In genomic region chr1:182115651-182116408, GRCm38 (mm10) we compare ENCODE assay signal across 8 mouse cellular contexts. TPM values are rescaled to one million over a fixed set of nuclear protein-coding genes. Genes with fewer than 3 reads are reported as not detected.
A peak's percentile ranks its signal among the peaks of the same experiment; 100 is the strongest.
DNase-seq lines count a peak whose midpoint lies in the region; ATAC-seq lines count a peak whose summit lies in the region.

No protein-coding gene starts in this region.

- no peaks in the 10 kb centered on the region for H3K36me3 ChIP-seq in forebrain, embryonic 10.5 days (replicated peaks)
- no peaks in the 10 kb centered on the region for H3K36me3 ChIP-seq in forebrain, embryonic 12.5 days (replicated peaks)
- no peaks in the 10 kb centered on the region for H3K36me3 ChIP-seq in kidney, embryonic 15.5 days

- no peaks in the 10 kb centered on the region for H3K9me3 ChIP-seq in forebrain, embryonic 10.5 days
- no peaks in the 10 kb centered on the region for H3K9me3 ChIP-seq in forebrain, embryonic 12.5 days
- no peaks in the 10 kb centered on the region for H3K9me3 ChIP-seq in kidney, embryonic 15.5 days (replicated peaks)

- DNase-seq in forebrain, embryonic 10.5 days (ENCODE audit: extremely low spot score, low spot score) = peak; percentile 30
- peak; percentile 54 for DNase-seq in ovary, postnatal 14 days (ENCODE audit: low spot score)
- DNase-seq in ovary, postnatal 10 days (ENCODE audit: low spot score) = no peak
- DNase-seq in embryo, embryonic 10.5 days (ENCODE audit: low spot score) = peak; percentile 70

- peaks cover 6% of the 10 kb centered on the region; the same call in 1 of the 2 replicates for H3K27me3 ChIP-seq in forebrain, embryonic 10.5 days (ENCODE audit: poor library complexity, severe bottlenecking)
- peaks cover 11% of the 10 kb centered on the region for H3K27me3 ChIP-seq in forebrain, embryonic 12.5 days
- H3K27me3 ChIP-seq in kidney, embryonic 15.5 days = 0 out of 2 replicates have a peak, but pooled peaks cover 3% of the 10 kb centered on the region

- H3K9ac ChIP-seq in forebrain, embryonic 12.5 days = no peak overlapping the region
- H3K9ac ChIP-seq in kidney, embryonic 15.5 days = no peak overlapping the region

- ATAC-seq in forebrain, embryonic 12.5 days (ENCODE audit: low FRiP score) = no peak; the same call in 1 of the 2 replicates
- peak; percentile 71 for ATAC-seq in kidney, embryonic 15.5 days (replicated peaks; ENCODE audit: low FRiP score)
- ATAC-seq in megakaryocyte progenitor cell, adult 5-6 weeks (replicated peaks; ENCODE audit: poor library complexity) = 0 out of 2 replicates have a peak, but pooled peaks have one; percentile 37
- ATAC-seq in granulocyte monocyte progenitor cell, adult 5-6 weeks (replicated peaks; ENCODE audit: poor library complexity, severe bottlenecking) = no peak; the same call in 1 of the 2 replicates

- H3K4me1 ChIP-seq in forebrain, embryonic 10.5 days = peaks cover 48% of the 10 kb centered on the region
- H3K4me1 ChIP-seq in forebrain, embryonic 12.5 days = peaks cover 22% of the 10 kb centered on the region
- H3K4me1 ChIP-seq in kidney, embryonic 15.5 days = peaks cover 27% of the 10 kb centered on the region

- WGBS in forebrain, embryonic 10.5 days = 48% methylated on average over 7 of the region's 7 CpGs
- WGBS in forebrain, embryonic 12.5 days = 53% methylated on average over 7 of the region's 7 CpGs
- 53% methylated on average over 7 of the region's 7 CpGs for WGBS in kidney, embryonic 15.5 days

- no peak overlapping the region for H3K27ac ChIP-seq in forebrain, embryonic 10.5 days
- no peak overlapping the region for H3K27ac ChIP-seq in forebrain, embryonic 12.5 days
- no peak overlapping the region for H3K27ac ChIP-seq in kidney, embryonic 15.5 days

- no peak overlapping the region for H3K4me2 ChIP-seq in forebrain, embryonic 12.5 days
- peak overlapping the region; percentile 20; the same call in 1 of the 2 replicates for H3K4me2 ChIP-seq in kidney, embryonic 15.5 days

- H3K4me3 ChIP-seq in forebrain, embryonic 10.5 days = no peak overlapping the region
- H3K4me3 ChIP-seq in forebrain, embryonic 12.5 days (replicated peaks) = no peak overlapping the region
- no peak overlapping the region for H3K4me3 ChIP-seq in kidney, embryonic 15.5 days (replicated peaks)

RNA-seq across cellular contexts. Expression of gene Srp9, which starts 8.7 kb away (rescaled TPM):
- 157 and 159 TPM in 2 replicates for polyA plus RNA-seq in forebrain, embryonic 10.5 days (2016; fragmentation: Nextera tagmentation; extraction: Ambion mirVana)
- 156 and 160 TPM in 2 replicates for polyA plus RNA-seq in forebrain, embryonic 12.5 days (2016; fragmentation: Nextera tagmentation; extraction: Ambion mirVana)
- 151 and 159 TPM in 2 replicates for polyA plus RNA-seq in kidney, embryonic 15.5 days (2015; fragmentation: Nextera tagmentation; extraction: Ambion mirVana)
- 157 and 164 TPM in 2 replicates for total RNA-seq in megakaryocyte progenitor cell, adult 5-6 weeks (2015)
- 123 and 133 TPM in 2 replicates for total RNA-seq in megakaryocyte progenitor cell, adult 5-6 weeks (2017)
- 147 and 167 TPM in 2 replicates for total RNA-seq in granulocyte monocyte progenitor cell, adult 5-6 weeks (2014; fragmentation: Nextera tagmentation)
- total RNA-seq in granulocyte monocyte progenitor cell, adult 5-6 weeks (2017) = 168 and 203 TPM in 2 replicates

RNA-seq across cellular contexts. Expression of gene Vmn1r1, which starts 48.5 kb away (rescaled TPM):
- polyA plus RNA-seq in forebrain, embryonic 10.5 days (2016; fragmentation: Nextera tagmentation; extraction: Ambion mirVana) = not detected in 2 replicates
- not detected in 2 replicates for polyA plus RNA-seq in forebrain, embryonic 12.5 days (2016; fragmentation: Nextera tagmentation; extraction: Ambion mirVana)
- not detected in 2 replicates for polyA plus RNA-seq in kidney, embryonic 15.5 days (2015; fragmentation: Nextera tagmentation; extraction: Ambion mirVana)
- total RNA-seq in megakaryocyte progenitor cell, adult 5-6 weeks (2015) = not detected in 2 replicates
- not detected in 2 replicates for total RNA-seq in megakaryocyte progenitor cell, adult 5-6 weeks (2017)
- not detected in 2 replicates for total RNA-seq in granulocyte monocyte progenitor cell, adult 5-6 weeks (2014; fragmentation: Nextera tagmentation)
- not detected in 2 replicates for total RNA-seq in granulocyte monocyte progenitor cell, adult 5-6 weeks (2017)

Comparison
In these comparisons a context has a peak if more than half of its experiments do, and no peak if none do; other contexts are left out.
1. ATAC-seq: peak in kidney, embryonic 15.5 days (single experiment) and megakaryocyte progenitor cell, adult 5-6 weeks (single experiment); none in forebrain, embryonic 12.5 days (single experiment) and granulocyte monocyte progenitor cell, adult 5-6 weeks (single experiment).